Mouse (Mus musculus) kidney, postnatal 25 days (tissue): ENCODE results near the gene Kmt2e.
"Not testable (repeated sequence)": the region's sequence is repeated elsewhere in the genome, so short reads cannot be mapped to it uniquely, and the experiment has no call there.

ENCODE experiments used
- DNase-seq, 2 experiments: peaks; one replicate each; pipeline ENCODE4 v3.0.0; 2021; ENCODE audit warnings: mixed read lengths in 2 of 2

Gene Kmt2e

GRCm38 (mm10) chr5:23502317-23502937 lies 68.2 kb downstream of the Kmt2e start:
- DNase-seq, result peak in 1 of 2 experiments; percentile 37

GRCm38 (mm10) chr5:23505578-23505977 lies 71.3 kb downstream of the Kmt2e start:
- no peak for DNase-seq

GRCm38 (mm10) chr5:23507210-23507609 lies 73.0 kb downstream of the Kmt2e start:
- no peak for DNase-seq

DNA sequence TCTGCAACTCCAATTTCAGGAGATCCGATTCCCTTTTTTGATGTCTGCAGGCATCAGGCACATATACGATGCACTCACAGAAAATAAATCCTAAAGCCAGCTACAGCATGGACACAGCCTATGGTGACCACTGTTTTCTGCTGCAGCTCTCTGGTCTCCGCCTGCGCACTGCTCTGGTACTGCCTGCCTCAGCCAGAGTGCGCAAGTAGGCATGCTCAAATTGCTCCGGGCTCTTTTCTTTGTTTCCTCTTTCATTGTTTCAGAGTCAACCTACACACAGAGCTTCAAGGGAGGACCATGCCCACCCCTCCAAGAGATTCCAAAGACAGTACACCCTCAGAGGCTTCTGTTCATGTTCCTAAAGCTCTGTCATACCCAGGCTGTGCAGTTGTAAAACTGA lies 74.4 kb downstream of the Kmt2e start:
- no peak for DNase-seq

GRCm38 (mm10) chr5:23511456-23511855 lies 77.2 kb downstream of the Kmt2e start:
- no peak for DNase-seq

DNA sequence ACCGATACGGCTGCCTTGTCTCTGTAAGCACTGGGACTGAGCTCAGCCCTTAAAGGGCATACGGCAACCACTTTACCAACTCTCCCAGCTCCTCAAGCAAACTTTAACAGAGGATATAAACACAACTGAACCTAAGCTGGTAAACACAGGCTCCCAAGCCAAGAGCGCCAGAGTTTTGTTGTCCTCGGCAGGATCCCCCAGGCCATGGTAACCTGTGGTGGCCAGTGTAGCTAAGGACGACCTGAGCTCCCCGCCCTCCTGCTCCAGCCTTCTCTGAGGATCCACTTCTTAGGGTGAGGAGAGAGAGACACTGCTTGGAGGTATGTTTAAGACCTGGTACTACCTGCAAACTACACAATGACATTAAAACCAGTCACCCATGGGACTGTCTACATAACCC lies 78.3 kb downstream of the Kmt2e start:
- no peak for DNase-seq

- DNase-seq, result peak; percentile 29 to 67
Observed at GRCm38 (mm10) chr5:23513468-23513867, 79.2 kb downstream of the Kmt2e start.

- no peak for DNase-seq
Observed at GRCm38 (mm10) chr5:23515038-23515437, 80.8 kb downstream of the Kmt2e start.

GRCm38 (mm10) chr5:23516962-23517361 lies 82.7 kb downstream of the Kmt2e start:
- DNase-seq, result no peak

DNA sequence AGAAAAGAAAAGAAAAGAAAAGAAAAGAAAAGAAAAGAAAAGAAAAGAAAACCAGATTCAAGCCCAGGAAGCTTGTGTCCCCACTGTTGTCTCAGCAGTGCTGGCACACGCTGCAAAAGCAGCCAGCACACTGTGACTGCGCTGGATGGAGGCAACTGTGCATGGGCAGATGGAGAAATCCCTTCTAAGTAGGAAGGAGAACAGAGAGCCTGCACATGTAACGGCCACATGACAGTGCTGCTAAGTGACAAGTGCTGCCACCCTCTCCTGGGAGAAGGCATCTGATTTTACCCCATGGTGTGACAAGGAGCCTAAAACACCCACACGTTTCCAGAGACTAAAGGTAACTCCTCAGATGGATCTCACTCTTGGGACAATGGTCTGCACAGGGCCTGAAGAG lies 83.6 kb downstream of the Kmt2e start:
- no peak for DNase-seq

- DNase-seq, result peak; percentile 48
Observed at GRCm38 (mm10) chr5:23518673-23519072, 84.4 kb downstream of the Kmt2e start.

DNA sequence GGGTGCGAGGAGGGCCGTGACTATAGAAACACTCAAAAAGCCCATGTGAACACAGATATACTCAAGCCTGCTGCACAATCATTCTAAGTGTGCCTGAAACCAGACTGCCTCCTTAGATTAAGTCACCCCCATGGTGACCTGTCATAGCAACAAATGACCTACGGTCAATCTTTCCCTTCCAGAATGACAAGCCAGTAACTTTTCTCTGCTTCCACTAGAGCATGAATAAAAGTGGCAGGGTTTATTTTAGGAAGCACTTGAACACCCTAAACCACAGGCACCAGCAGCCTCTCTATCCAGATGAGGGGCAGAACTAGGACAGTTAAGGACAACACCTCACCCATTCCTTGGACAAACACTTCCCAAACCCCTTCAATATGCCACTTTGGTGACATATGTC lies 85.4 kb downstream of the Kmt2e start:
- no peak for DNase-seq

DNA sequence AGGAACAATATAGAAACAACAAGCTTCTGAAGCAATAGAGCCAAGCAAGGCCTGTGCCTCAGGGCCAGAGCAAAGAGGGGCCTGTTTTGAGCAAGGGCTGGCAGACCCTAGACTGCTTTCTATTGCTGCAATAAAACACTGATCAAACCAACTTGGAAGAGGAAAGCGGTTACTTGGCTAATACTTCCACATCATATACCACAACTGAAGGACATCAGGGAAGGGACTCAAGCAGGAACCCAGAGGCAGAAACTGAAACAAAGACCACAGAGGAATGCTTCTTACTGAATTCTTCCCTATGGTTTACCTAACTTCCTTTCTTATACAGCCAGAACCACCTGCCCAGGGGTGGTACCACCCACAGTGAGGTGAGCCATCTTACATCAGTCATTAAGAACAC lies 87.4 kb downstream of the Kmt2e start:
- DNase-seq, result no peak

GRCm38 (mm10) chr5:23523936-23524335 lies 89.7 kb downstream of the Kmt2e start:
- DNase-seq, result no peak

- no peak for DNase-seq
Observed at GRCm38 (mm10) chr5:23524621-23525020, 90.4 kb downstream of the Kmt2e start.

DNA sequence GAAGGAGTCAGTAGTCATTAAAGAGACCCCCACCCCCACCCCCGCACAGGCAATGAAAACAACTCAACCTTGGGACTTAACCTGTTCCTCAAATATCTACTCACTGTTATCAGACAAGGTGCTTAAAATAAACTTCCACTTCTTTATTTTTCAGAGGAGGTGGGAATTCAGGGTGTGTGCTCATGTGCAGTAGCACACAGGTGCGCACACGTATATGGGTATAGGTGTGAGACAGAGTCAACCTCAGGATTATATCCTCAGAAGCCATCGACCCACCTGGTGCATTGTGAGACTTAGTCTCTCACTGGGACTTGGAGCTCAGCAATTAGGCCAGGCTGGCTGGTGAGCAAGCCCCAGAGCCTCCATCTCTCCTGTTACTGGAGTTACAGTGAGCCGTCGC lies 96.9 kb downstream of the Kmt2e start:
- no peak for DNase-seq

DNA sequence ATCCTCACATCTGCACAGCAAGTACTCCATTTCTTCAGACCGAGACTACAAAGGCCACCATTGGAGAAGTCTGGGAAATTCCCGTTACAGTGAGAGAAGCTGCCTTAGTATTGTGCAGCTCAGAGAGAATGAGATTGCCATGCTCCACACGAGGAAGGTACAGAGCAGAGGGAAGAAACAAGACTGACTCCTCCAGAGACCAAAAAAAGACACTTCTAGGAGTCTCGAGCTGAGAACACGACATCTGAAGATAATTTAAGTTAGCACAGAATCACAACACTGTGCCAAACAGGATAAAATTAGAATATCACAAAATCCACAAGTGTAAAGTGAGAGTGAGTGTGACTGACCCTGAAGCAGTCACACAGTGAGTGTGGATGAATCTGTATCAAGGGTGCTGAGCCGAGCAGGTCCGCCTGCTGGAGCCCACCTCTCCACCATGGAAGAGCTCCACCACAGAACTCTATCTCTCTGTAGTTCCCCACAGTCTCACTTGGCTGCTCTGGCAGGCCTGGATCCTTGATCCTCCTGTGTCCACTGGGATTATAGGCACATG lies 97.4 kb downstream of the Kmt2e start:
- no peak for DNase-seq

DNA sequence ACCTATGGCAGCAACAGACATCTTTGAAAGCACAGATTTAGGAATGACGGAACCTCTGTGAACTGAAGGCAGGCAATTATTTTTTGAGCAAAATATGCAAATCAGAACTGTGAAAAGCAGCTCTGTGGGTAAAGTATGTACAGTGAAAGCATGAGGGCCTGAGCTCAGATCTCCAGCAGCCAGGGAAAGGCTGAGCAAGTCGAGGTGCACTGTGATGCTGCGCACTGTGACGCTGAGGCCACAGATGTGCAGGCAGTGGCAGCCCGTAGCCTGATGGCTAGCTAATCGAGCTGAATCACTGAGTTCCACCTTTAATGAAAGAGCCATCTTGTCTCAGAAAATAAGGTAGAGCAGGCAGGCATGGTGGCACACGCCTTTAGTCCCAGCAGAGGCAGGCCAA lies 101.5 kb downstream of the Kmt2e start:
- DNase-seq, result no peak

- DNase-seq, result peak in 1 of 2 experiments; percentile 42
Observed at GRCm38 (mm10) chr5:23551687-23552086, 117.4 kb downstream of the Kmt2e start.

DNA sequence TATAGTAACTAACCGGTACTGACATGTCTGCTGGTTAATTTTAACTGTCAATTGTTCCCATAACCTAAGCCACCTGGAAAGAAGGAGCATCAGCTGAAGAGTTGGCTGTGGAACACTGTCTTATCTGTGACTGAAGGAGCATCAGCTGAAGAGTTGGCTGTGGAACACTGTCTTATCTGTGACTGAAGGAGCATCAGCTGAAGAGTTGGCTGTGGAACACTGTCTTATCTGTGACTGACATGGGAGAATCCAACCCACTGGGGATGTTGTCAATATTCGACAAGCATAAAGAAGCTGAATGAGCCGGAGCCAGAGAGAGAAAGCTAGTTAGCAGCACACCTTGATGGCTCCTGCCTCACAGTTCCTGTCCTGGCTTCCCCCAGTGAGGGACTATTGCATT lies 119.1 kb downstream of the Kmt2e start:
- not testable (repeated sequence) for DNase-seq
